Mouse (Mus musculus) cortical plate, adult 2 months (tissue): ENCODE results near the gene Igsf9.

Experiments used
- CTCF ChIP-seq: fragments of 200-500 bp; IDR thresholded peaks from 2 replicates; pipeline ENCODE4 v1.5.1; 2011; ENCODE audit warnings: mild to moderate bottlenecking, control low read depth, low read length; ENCODE audit not compliant: insufficient read depth; ENCODE audit errors: extremely low read depth
- POLR2A ChIP-seq: fragments of 200-500 bp; IDR thresholded peaks from 2 replicates; pipeline ENCODE4 v1.6.1; 2011; ENCODE audit warnings: mild to moderate bottlenecking, low read length, control low read depth; ENCODE audit not compliant: insufficient read depth; ENCODE audit errors: extremely low read depth

DNA sequence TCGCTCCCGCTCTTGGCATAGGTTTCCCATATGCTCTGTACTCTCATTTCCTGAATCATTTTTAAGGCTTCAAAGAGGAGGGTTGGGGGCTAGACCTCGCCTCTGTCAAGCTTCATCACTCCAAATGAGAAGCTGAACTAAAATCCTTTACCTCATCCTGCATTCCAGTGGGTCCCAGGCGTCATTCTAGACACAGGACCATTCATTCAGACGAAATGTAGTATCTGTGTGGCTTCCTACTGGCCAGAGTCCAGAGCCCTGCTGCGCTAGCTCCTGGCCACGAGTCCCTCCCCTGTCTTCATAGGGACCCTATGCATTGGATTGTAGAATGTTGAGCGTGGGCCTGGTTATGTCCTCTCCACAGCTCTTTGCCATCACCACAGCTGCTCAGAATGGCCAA is 23.2 kb downstream of the Igsf9 start:
- TF ChIP-seq POLR2A, result no peak
- TF ChIP-seq CTCF, result no peak
